Mouse (Mus musculus) embryonic facial prominence, embryonic 15.5 days (tissue): Measurements from ENCODE around the gene Rap1gap2. TPM values are rescaled to one million over a fixed set of nuclear protein-coding genes. Genes with fewer than 3 reads are reported as not detected.

ENCODE experiments used
- ATAC-seq: fragments of 200-750 bp; cut with Nextera tagmentation; 2 replicates; pipeline ENCODE4 v1.8.0; 2017; ENCODE audit warnings: low read depth, moderate TSS enrichment; ENCODE audit not compliant: insufficient number of reproducible peaks, low FRiP score, low TSS enrichment
- H3K27ac ChIP-seq: fragments of 300-500 bp; sonication (generic); replicated peaks from 2 replicates; pipeline ENCODE4 v1.5.1; 2015; ENCODE audit warnings: mild to moderate bottlenecking, inconsistent platforms
- H3K27me3 ChIP-seq: fragments of 300-500 bp; sonication (generic); 2 replicates; pipeline ENCODE4 v1.6.1; 2015; ENCODE audit warnings: inconsistent platforms
- H3K36me3 ChIP-seq: fragments of 300-500 bp; sonication (generic); 2 replicates; pipeline ENCODE4 v1.6.1; 2015; ENCODE audit warnings: mild to moderate bottlenecking, inconsistent platforms
- H3K4me1 ChIP-seq: fragments of 300-500 bp; sonication (generic); 2 replicates; pipeline ENCODE4 v1.6.1; 2015; ENCODE audit warnings: inconsistent platforms
- H3K4me2 ChIP-seq: fragments of 300-500 bp; sonication (generic); replicated peaks from 2 replicates; pipeline ENCODE4 v1.6.1; 2015; ENCODE audit warnings: mild to moderate bottlenecking, inconsistent platforms
- H3K4me3 ChIP-seq: fragments of 300-500 bp; sonication (generic); replicated peaks from 2 replicates; pipeline ENCODE4 v1.5.1; 2015; ENCODE audit warnings: mild to moderate bottlenecking, inconsistent platforms
- H3K9ac ChIP-seq: fragments of 300-500 bp; sonication (generic); 2 replicates; pipeline ENCODE4 v1.6.1; 2015; ENCODE audit warnings: inconsistent platforms
- H3K9me3 ChIP-seq: fragments of 300-500 bp; sonication (generic); replicated peaks from 2 replicates; pipeline ENCODE4 v1.6.1; 2016; ENCODE audit warnings: inconsistent platforms
- WGBS: fragments of 180-500 bp; shearing (Covaris S2); methylation state at CpG from one replicate; pipeline ENCODE4 v1.1.7; 2015; 5-methylcytosine and 5-hydroxymethylcytosine counted together
- polyA plus RNA-seq: library from polyadenylated mRNA; unstranded; fragments of >200 nt; fragmentation: Nextera tagmentation; extraction: Ambion mirVana; gene quantifications from 2 replicates; pipeline ENCODE4 v1.2.1, GENCODE M21; 2015

Gene Rap1gap2
- polyA plus RNA-seq, 1 experiment from 2014 or later: 3.5 TPM

DNA sequence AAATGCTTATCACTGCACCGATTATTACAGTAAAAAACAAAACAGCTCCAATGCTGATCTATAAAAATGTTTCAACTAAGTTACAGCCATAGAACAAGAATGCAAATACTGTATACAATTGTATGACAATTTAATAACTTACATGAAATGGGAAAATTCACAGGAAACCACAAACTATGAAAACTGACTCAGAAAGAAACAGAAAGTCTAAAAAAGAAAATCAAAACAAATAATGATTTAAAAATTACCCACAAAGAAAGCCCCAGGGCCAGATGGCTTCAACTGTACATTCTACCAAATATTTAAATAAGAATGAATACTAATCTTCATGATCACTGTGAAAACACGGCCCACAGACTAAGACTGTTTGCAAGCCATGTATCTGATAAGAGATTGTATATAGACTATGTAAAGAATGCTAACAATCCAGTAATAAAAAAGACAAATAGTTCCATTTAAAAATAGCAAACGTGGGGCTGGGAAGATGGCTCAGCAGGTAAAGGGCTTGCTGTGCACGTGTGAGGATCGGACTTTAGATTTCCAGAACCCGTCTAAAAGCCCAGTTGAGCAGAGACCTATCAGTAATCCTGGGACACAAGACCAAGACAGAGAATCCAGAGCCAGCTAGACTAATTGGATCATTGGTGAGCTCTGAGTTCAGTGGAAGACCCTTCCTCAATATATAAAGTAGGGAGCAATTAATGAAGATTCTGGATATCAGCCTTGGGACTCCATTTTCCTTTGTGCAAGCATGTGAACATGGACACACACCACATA, 167.4 kb downstream of the Rap1gap2 start:
- Histone ChIP-seq H3K4me2 (no peak overlapping the region), H3K9ac (no peak overlapping the region), H3K27me3 (no peaks in the 10 kb centered on the region), H3K4me1 (no peaks in the 10 kb centered on the region), H3K9me3 (no peaks in the 10 kb centered on the region; the same call in 1 of the 2 replicates), H3K4me3 (no peak overlapping the region), H3K36me3 (no peaks in the 10 kb centered on the region), H3K27ac (no peak overlapping the region)
- no peak for ATAC-seq
- 76% methylated on average over 6 of the region's 6 CpGs for WGBS

- H3K4me3 ChIP-seq: no peak overlapping the region
- no peaks in the 10 kb centered on the region; the same call in 1 of the 2 replicates for H3K9me3 ChIP-seq
- H3K27ac ChIP-seq: no peak overlapping the region
- WGBS: 76% methylated on average over 4 of the region's 4 CpGs
- H3K36me3 ChIP-seq: no peaks in the 10 kb centered on the region
- H3K4me1 ChIP-seq: no peaks in the 10 kb centered on the region
- no peak for ATAC-seq
- no peaks in the 10 kb centered on the region for H3K27me3 ChIP-seq
- H3K9ac ChIP-seq: no peak overlapping the region
- no peak overlapping the region for H3K4me2 ChIP-seq
Measured at GRCm38 (mm10) chr11:74442396-74442795, 168.3 kb downstream of the Rap1gap2 start.

GRCm38 (mm10) chr11:74440112-74440511, 170.6 kb downstream of the Rap1gap2 start:
- no peaks in the 10 kb centered on the region; the same call in 1 of the 2 replicates for H3K9me3 ChIP-seq
- H3K36me3 ChIP-seq: no peaks in the 10 kb centered on the region
- H3K4me1 ChIP-seq: no peaks in the 10 kb centered on the region
- 72% methylated on average over 8 of the region's 8 CpGs for WGBS
- no peaks in the 10 kb centered on the region for H3K27me3 ChIP-seq
- H3K4me3 ChIP-seq: no peak overlapping the region
- no peak overlapping the region for H3K27ac ChIP-seq
- ATAC-seq: no peak
- H3K9ac ChIP-seq: no peak overlapping the region
- H3K4me2 ChIP-seq: no peak overlapping the region

DNA sequence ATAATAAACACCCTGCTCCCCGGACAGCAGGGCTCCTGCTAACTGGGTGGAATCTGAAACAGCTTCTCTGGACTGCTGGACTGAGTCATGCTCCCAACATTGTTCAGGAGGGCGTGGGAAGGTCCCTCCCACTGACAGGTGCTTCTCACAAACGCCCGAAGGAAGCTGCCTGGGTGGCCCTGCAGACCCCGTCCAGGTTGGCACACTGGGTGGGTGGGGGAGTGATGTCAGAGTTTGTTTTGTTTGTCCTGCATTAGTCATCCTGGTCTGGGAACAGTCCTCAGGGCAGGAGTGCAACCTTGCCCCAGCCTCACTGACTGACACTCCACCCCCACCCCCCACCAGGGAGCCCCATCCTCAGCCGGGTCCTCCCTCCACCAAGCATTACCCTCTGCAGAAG, 171.5 kb downstream of the Rap1gap2 start:
- no peaks in the 10 kb centered on the region for H3K36me3 ChIP-seq
- WGBS: 42% methylated on average over 6 of the region's 6 CpGs
- no peaks in the 10 kb centered on the region for H3K27me3 ChIP-seq
- no peak overlapping the region for H3K4me3 ChIP-seq
- ATAC-seq: no peak
- no peak overlapping the region for H3K27ac ChIP-seq
- H3K9me3 ChIP-seq: no peaks in the 10 kb centered on the region
- H3K9ac ChIP-seq: no peak overlapping the region
- no peaks in the 10 kb centered on the region for H3K4me1 ChIP-seq
- no peak overlapping the region for H3K4me2 ChIP-seq

GRCm38 (mm10) chr11:74438249-74438648, 172.5 kb downstream of the Rap1gap2 start:
- no peak overlapping the region for H3K4me2 ChIP-seq
- no peaks in the 10 kb centered on the region for H3K27me3 ChIP-seq
- no peaks in the 10 kb centered on the region for H3K36me3 ChIP-seq
- no peaks in the 10 kb centered on the region for H3K4me1 ChIP-seq
- no peak overlapping the region for H3K27ac ChIP-seq
- no peak overlapping the region for H3K4me3 ChIP-seq
- ATAC-seq: no peak
- H3K9me3 ChIP-seq: no peaks in the 10 kb centered on the region
- no peak overlapping the region for H3K9ac ChIP-seq
- WGBS: 90% methylated on average over 4 of the region's 4 CpGs

DNA sequence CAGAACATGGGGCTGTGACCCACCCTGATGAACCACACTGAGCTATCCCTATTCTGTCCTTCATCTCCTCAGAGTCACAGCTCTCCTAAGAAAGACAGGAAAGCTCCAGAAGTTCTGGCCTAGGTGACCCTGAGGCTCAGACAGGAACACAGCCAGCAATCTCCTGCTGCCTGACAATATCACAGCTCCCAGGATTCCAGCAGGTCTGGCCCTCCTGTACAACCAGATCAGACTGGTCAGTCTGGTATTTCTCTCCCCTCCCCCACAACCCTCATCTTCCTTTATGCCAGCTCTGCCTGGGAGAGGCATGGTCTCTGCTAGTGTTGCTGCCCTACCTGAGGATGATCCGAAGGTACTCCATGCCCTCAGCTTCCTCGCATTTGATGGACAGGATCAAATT, 175.3 kb downstream of the Rap1gap2 start:
- H3K27me3 ChIP-seq: no peaks in the 10 kb centered on the region
- no peak overlapping the region for H3K27ac ChIP-seq
- WGBS: 74% methylated on average over 2 of the region's 2 CpGs
- no peak overlapping the region for H3K4me2 ChIP-seq
- H3K9me3 ChIP-seq: no peaks in the 10 kb centered on the region
- no peaks in the 10 kb centered on the region for H3K36me3 ChIP-seq
- H3K9ac ChIP-seq: no peak overlapping the region
- no peak overlapping the region for H3K4me3 ChIP-seq
- H3K4me1 ChIP-seq: no peaks in the 10 kb centered on the region
- ATAC-seq: no peak

DNA sequence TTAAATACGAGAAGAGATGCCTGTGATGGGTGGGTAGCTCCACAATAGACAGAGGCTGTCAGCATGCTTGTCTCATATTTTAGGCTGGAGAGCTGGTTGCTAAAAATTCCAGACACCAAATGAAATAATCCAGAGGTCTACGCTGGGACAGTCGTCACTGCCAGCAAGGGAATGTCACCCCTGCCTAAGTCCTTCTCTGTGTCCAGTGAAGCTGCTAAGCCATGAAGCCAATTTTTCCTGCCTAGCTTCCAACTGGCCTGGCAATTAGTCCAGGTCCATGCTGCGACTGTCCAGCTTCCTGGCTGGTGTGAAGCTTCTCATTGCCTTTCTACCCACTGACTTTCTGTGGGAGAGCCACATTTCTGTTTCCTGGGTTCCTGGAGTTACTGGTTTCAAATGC, 177.7 kb downstream of the Rap1gap2 start:
- Histone ChIP-seq H3K36me3 (no peaks in the 10 kb centered on the region), H3K27me3 (no peaks in the 10 kb centered on the region), H3K27ac (no peak overlapping the region), H3K4me3 (no peak overlapping the region), H3K9me3 (no peaks in the 10 kb centered on the region), H3K4me2 (no peak overlapping the region), H3K4me1 (no peaks in the 10 kb centered on the region), H3K9ac (no peak overlapping the region)
- 71% methylated on average over 4 of the region's 4 CpGs for WGBS
- no peak for ATAC-seq

DNA sequence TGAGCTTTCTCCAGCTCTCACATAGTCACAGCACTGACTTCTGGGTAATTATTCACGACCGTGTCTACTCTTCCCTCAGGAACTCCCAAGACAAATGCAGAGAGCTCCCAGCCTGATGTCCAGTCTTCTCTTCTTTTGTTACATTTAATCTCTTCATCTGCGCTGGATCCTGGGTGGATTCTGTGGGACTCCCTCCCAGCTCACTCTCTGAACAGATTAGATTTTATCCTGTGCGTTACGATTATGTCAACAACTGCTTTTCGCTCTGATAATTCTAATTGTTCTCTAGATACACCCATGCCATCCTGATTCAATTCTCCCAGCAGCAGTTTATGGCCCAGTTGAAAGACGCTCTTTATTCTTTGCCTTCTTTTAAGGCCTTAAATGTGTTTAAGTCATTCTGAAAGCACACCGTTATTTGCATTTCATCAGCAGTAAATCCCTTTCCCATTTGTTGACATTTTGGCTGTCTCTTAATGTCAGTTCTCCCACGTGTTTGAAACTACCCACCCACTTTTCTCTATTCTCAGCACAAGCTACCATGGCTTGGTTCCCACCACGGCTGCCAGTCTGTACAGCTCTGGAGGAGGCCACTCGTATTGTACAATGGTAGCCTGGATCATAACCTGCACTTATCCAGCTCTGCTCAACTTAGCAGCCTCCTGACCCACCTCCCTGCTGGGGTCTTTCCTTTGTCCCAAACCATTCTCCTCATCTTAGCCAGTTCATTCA, 180.8 kb downstream of the Rap1gap2 start:
- 60% methylated on average over 11 of the region's 11 CpGs for WGBS
- no peaks in the 10 kb centered on the region for H3K9me3 ChIP-seq
- no peak overlapping the region for H3K4me3 ChIP-seq
- H3K27me3 ChIP-seq: no peaks in the 10 kb centered on the region
- ATAC-seq: no peak
- H3K36me3 ChIP-seq: no peaks in the 10 kb centered on the region
- H3K9ac ChIP-seq: no peak overlapping the region
- no peak overlapping the region for H3K27ac ChIP-seq
- no peak overlapping the region for H3K4me2 ChIP-seq
- H3K4me1 ChIP-seq: no peaks in the 10 kb centered on the region

DNA sequence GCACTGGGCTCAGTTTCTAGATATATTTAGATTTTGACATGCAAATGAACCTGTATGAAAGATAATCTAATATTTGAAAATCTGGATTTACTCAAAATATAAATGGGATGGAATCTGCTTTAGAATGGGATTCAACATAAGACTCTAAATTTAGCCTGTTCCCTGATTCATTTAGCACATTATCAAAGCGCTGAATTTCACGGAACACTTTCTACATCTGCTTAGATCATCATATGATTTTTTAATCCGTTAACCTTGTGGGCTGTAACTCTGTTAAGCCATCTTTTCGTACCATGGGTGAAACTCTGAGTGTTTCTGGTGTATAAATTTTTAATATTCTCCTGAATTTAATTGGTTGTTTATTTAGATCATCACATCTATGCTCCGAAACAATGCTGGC, 184.4 kb downstream of the Rap1gap2 start:
- no peaks in the 10 kb centered on the region for H3K4me1 ChIP-seq
- ATAC-seq: no peak
- no peaks in the 10 kb centered on the region for H3K9me3 ChIP-seq
- H3K36me3 ChIP-seq: no peaks in the 10 kb centered on the region
- H3K27me3 ChIP-seq: no peaks in the 10 kb centered on the region
- no peak overlapping the region for H3K4me3 ChIP-seq
- no peak overlapping the region for H3K9ac ChIP-seq
- 78% methylated on average over 5 of the region's 5 CpGs for WGBS
- H3K27ac ChIP-seq: no peak overlapping the region
- H3K4me2 ChIP-seq: no peak overlapping the region

DNA sequence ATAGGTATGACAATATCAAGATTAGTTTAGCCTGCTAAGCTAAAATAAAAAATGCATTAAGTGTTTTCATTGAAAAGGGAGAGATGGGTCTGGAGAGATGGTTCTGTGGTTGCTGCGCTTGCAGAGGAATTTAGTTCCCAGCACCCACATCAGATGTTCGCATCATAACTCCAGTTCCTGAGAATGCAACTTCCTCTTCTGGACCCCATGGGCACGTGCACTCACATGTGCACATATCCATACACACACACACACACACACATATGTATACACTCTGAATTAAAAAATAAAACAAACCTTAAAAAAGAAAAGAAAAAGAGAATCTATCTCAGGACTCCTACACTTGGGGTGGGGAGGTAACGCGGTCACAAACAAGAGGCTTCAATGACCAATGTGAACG, 188.7 kb downstream of the Rap1gap2 start:
- Histone ChIP-seq H3K27me3 (no peaks in the 10 kb centered on the region), H3K4me1 (no peaks in the 10 kb centered on the region), H3K27ac (no peak overlapping the region), H3K4me3 (no peak overlapping the region), H3K9ac (no peak overlapping the region), H3K9me3 (no peaks in the 10 kb centered on the region), H3K4me2 (no peak overlapping the region), H3K36me3 (no peaks in the 10 kb centered on the region)
- WGBS: 90% methylated on average over 6 of the region's 6 CpGs
- ATAC-seq: no peak

GRCm38 (mm10) chr11:74421151-74421550, 189.6 kb downstream of the Rap1gap2 start:
- Histone ChIP-seq H3K9me3 (no peaks in the 10 kb centered on the region), H3K27ac (no peak overlapping the region), H3K4me2 (no peak overlapping the region), H3K27me3 (no peaks in the 10 kb centered on the region), H3K4me3 (no peak overlapping the region), H3K4me1 (no peaks in the 10 kb centered on the region), H3K36me3 (no peaks in the 10 kb centered on the region), H3K9ac (no peak overlapping the region)
- WGBS: 78% methylated on average over 4 of the region's 4 CpGs
- ATAC-seq: no peak
